In genomic region chr6:125572291-125573188, GRCm38 (mm10) we compare ENCODE assay signal across 8 mouse cellular contexts. TPM values are rescaled to one million over a fixed set of nuclear protein-coding genes. Genes with fewer than 3 reads are reported as not detected.
A peak's percentile ranks its signal among the peaks of the same experiment; 100 is the strongest.
DNase-seq lines count a peak whose midpoint lies in the region; ATAC-seq and TF ChIP-seq lines count a peak whose summit lies in the region.

No protein-coding gene starts in this region.

- H3K27me3 ChIP-seq in C2C12 (ENCODE audit: control insufficient read depth, insufficient read depth, insufficient read length) = no peaks in the 10 kb centered on the region
- H3K27me3 ChIP-seq in forebrain, embryonic 16.5 days (replicated peaks; ENCODE audit: control insufficient read depth, insufficient read depth, low read length) = no peaks in the 10 kb centered on the region
- no peaks in the 10 kb centered on the region for H3K27me3 ChIP-seq in thymus, adult 2 months (ENCODE audit: control insufficient read depth, insufficient read depth, low read length)

- 0 out of 2 replicates have a peak overlapping the region, but pooled peaks have one; percentile 35 for H3K9ac ChIP-seq in forebrain, embryonic 16.5 days (replicated peaks; ENCODE audit: low read depth, low read length)

- intact Hi-C loops in heart, postnatal 36 days (cut with DNase I) = no loop called here

- DNase-seq in brain, adult 2 months (ENCODE audit: low read depth, low spot score) = peak; percentile 84
- peak; percentile 81 to 89 for DNase-seq in heart, postnatal 36 days
- DNase-seq in layer of hippocampus, adult 8-10 months (ENCODE audit: low spot score in 2 of 2) = peak; percentile 55 to 70
- DNase-seq in lung, adult 2 months = peak; percentile 78
- peak; percentile 52 for DNase-seq in thymus, adult 2 months

- WGBS in forebrain, embryonic 16.5 days = 22% methylated on average over 18 of the region's 18 CpGs
- 6% methylated on average over 18 of the region's 18 CpGs for WGBS in lung, adult 2 months
- 12% methylated on average over 18 of the region's 18 CpGs for WGBS in olfactory bulb, adult 2 months
- 11% methylated on average over 18 of the region's 18 CpGs for WGBS in thymus, adult 2 months

- H3K79me3 ChIP-seq in C2C12 (ENCODE audit: low read depth) = no peaks in the 10 kb centered on the region

- peak; percentile 57 for ATAC-seq in forebrain, embryonic 16.5 days

- no peaks in the 10 kb centered on the region for H3K36me3 ChIP-seq in C2C12 (ENCODE audit: control insufficient read depth, insufficient read depth)
- H3K36me3 ChIP-seq in forebrain, embryonic 16.5 days (ENCODE audit: control insufficient read depth, insufficient read depth) = no peaks in the 10 kb centered on the region
- H3K36me3 ChIP-seq in thymus, adult 2 months (ENCODE audit: control insufficient read depth, insufficient read depth, low read length) = no peaks in the 10 kb centered on the region

- no peaks in the 10 kb centered on the region for H3K79me2 ChIP-seq in C2C12 (ENCODE audit: control insufficient read depth, insufficient read depth)

- no peak for TF ChIP-seq POLR2A in lung, adult 2 months (IDR thresholded peaks at IDR 0.05; ENCODE audit: borderline replicate concordance, extremely low read depth, low read depth, low read length)
- no peak for TF ChIP-seq POLR2A in olfactory bulb, adult 2 months (IDR thresholded peaks at IDR 0.05; ENCODE audit: insufficient read depth, low read depth, low read length)
- no peak for TF ChIP-seq POLR2A in thymus, adult 2 months (IDR thresholded peaks at IDR 0.05; ENCODE audit: control insufficient read depth, extremely low read depth, insufficient read depth, low read length, poor library complexity)

- no peaks in the 10 kb centered on the region for H3K9me3 ChIP-seq in forebrain, embryonic 16.5 days (ENCODE audit: control insufficient read depth, low read length)

- H3K4me3 ChIP-seq in C2C12 (ENCODE audit: insufficient read depth, poor library complexity, severe bottlenecking) = no peak overlapping the region
- peak overlapping the region; percentile 32 for H3K4me3 ChIP-seq in forebrain, embryonic 16.5 days (replicated peaks; ENCODE audit: low read length)
- H3K4me3 ChIP-seq in lung, adult 2 months (replicated peaks; ENCODE audit: extremely low read depth, low read depth, low read length) = peak overlapping the region; percentile 35
- peak overlapping the region; percentile 23 for H3K4me3 ChIP-seq in olfactory bulb, adult 2 months (ENCODE audit: insufficient read depth, low read depth, low read length)
- H3K4me3 ChIP-seq in thymus, adult 2 months (ENCODE audit: control insufficient read depth, insufficient read depth, low read length) = peak overlapping the region; percentile 79

- H3ac ChIP-seq in C2C12 (ENCODE audit: control insufficient read depth, insufficient read length, low read depth) = peak overlapping the region; percentile 37

- H3K4me1 ChIP-seq in forebrain, embryonic 16.5 days (replicated peaks; ENCODE audit: control insufficient read depth, insufficient read depth, low read length) = peaks cover 11% of the 10 kb centered on the region
- H3K4me1 ChIP-seq in lung, adult 2 months (ENCODE audit: control insufficient read depth, insufficient read depth, low read length) = peaks cover 8% of the 10 kb centered on the region
- H3K4me1 ChIP-seq in olfactory bulb, adult 2 months (ENCODE audit: control insufficient read depth, insufficient read depth, low read length) = peaks cover 8% of the 10 kb centered on the region
- peaks cover 13% of the 10 kb centered on the region for H3K4me1 ChIP-seq in thymus, adult 2 months (replicated peaks; ENCODE audit: control insufficient read depth, insufficient read depth, low read length)

- TF ChIP-seq CTCF in C2C12 (IDR thresholded peaks at IDR 0.05; ENCODE audit: control insufficient read depth, insufficient read depth, insufficient read length) = no peak
- TF ChIP-seq CTCF in lung, adult 2 months (IDR thresholded peaks at IDR 0.05; ENCODE audit: insufficient read depth, low read length) = no peak
- no peak for TF ChIP-seq CTCF in olfactory bulb, adult 2 months (IDR thresholded peaks at IDR 0.05; ENCODE audit: insufficient read depth, low read depth, low read length)
- no peak for TF ChIP-seq CTCF in thymus, adult 2 months (IDR thresholded peaks at IDR 0.05; ENCODE audit: borderline replicate concordance, control insufficient read depth, extremely low read depth, insufficient read depth, low read length, poor library complexity)

- H3K4me2 ChIP-seq in forebrain, embryonic 16.5 days (ENCODE audit: low read length) = peak overlapping the region; percentile 53

- H3K27ac ChIP-seq in forebrain, embryonic 16.5 days (ENCODE audit: low read length) = no peak overlapping the region
- 0 out of 2 replicates have a peak overlapping the region, but pooled peaks have one; percentile 24 for H3K27ac ChIP-seq in olfactory bulb, adult 2 months (ENCODE audit: insufficient read depth, low read depth, low read length)
- H3K27ac ChIP-seq in thymus, adult 2 months (ENCODE audit: control insufficient read depth, insufficient read depth, low read length) = peak overlapping the region; percentile 93

TF ChIP-seq in C2C12, 6 proteins besides CTCF, POLR2A, EP300 and RAD21:
- TF ChIP-seq MYOD1 (IDR thresholded peaks at IDR 0.05; ENCODE audit: control insufficient read depth, insufficient read length, low read depth) (no peak), USF1 (IDR thresholded peaks at IDR 0.05; ENCODE audit: low read depth) (peak; percentile 59), MAX (IDR thresholded peaks at IDR 0.05) (peak; percentile 35)

RNA-seq across cellular contexts. Expression of gene Vwf, which starts 26.0 kb away (rescaled TPM):
- 0.04 TPM for polyA plus RNA-seq in C2C12 (2012; fragmentation: generic; extraction: Trizol)
- 6.3 and 9.8 TPM in 2 replicates for polyA plus RNA-seq in forebrain, embryonic 16.5 days (2015; fragmentation: Nextera tagmentation; extraction: Ambion mirVana)
- 100 to 1,000 TPM; 107 to 114 TPM for total RNA-seq in heart, postnatal 36 days (2021)
- total RNA-seq in layer of hippocampus, adult 8-10 months (2022) = 10 to 100 TPM; 19.1 to 27.5 (median 23.5) TPM
- 421 and 464 TPM in 2 replicates for polyA plus RNA-seq in lung, adult 2 months (2012; rRNA removed)
- not detected in 2 replicates for polyA plus RNA-seq in olfactory bulb, adult 2 months (2012; ENCODE audit: insufficient read depth, insufficient read length, low replicate concordance, missing spikeins)
- polyA plus RNA-seq in thymus, adult 2 months (2012; rRNA removed) = 19.5 and 32.3 TPM in 2 replicates
